Mouse (Mus musculus) small intestine, adult 2 months (tissue): ENCODE data around the gene Akap13.

Experiments
- CTCF ChIP-seq: fragments of 200-500 bp; IDR thresholded peaks from 2 replicates; pipeline ENCODE4 v1.5.1; 2012; ENCODE audit warnings: low read depth, mild to moderate bottlenecking, control low read depth, inconsistent platforms, low read length, moderate library complexity, mixed read lengths; ENCODE audit not compliant: insufficient replicate concordance, insufficient read length; ENCODE audit errors: extremely low read depth
- POLR2A ChIP-seq: fragments of 200-500 bp; IDR thresholded peaks from 2 replicates; pipeline ENCODE4 v1.6.1; 2012; ENCODE audit warnings: low read depth, mild to moderate bottlenecking, control low read depth, inconsistent platforms, low read length, moderate library complexity

DNA sequence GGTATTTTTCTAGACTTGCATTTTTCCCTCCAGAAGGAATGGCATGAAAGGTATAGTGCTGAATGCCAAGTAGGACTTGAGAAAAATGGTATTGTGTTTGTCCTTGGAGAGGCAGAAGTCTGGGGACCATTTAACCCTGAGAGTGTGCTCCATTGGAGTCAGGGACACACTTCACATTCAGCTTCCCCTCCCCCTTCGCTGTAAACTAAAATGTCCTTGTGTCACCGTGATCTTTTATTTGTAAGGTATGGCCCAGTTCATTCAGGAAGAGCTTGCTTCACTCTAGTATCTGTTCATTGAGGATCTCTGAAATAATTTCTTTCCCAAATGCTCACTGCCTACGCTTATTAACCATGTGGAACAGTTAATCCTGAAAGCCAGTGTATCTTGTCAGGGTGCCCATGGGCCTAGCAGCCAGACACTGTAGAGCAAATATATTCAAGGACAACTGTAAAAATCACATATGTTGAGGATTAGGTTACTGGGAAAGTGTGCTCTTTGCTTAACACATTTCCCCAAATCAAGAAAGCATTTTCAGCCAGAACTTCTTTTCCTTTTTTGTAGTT is 165.1 kb downstream of the Akap13 start:
- TF ChIP-seq CTCF, result no peak
- TF ChIP-seq POLR2A, result no peak
